Mouse (Mus musculus) MEL (cell line): Measurements from ENCODE around the gene Lima1. TPM values are rescaled to one million over a fixed set of nuclear protein-coding genes. Genes with fewer than 3 reads are reported as not detected.
"Not testable (repeated sequence)": the region's sequence is repeated elsewhere in the genome, so short reads cannot be mapped to it uniquely, and the experiment has no call there.

Source experiments
- DNase-seq: peaks from one replicate; pipeline ENCODE4 v3.0.0; 2011; ENCODE audit warnings: low read depth, low spot score
- H3K27ac ChIP-seq: 2 replicates; pipeline ENCODE4 v1.5.1; 2012; ENCODE audit warnings: low read depth, mild to moderate bottlenecking, control low read depth, low read length, moderate library complexity; ENCODE audit not compliant: control insufficient read depth
- H3K27me3 ChIP-seq, 2 experiments: fragments of 150-350 bp in 1 of 2; sonication (generic) in 1 of 2; 2 replicates each; pipeline ENCODE4 v1.6.1; 2012; ENCODE audit warnings: low read length in 2 of 2, mild to moderate bottlenecking in 2 of 2, improper control_type of control experiment in 1 of 2, moderate library complexity in 1 of 2; ENCODE audit not compliant: insufficient read depth in 2 of 2, control insufficient read depth in 1 of 2
- H3K36me3 ChIP-seq, 2 experiments: 2 replicates each; pipeline ENCODE4 v1.6.1; 2012 to 2014; ENCODE audit warnings: low read length in 2 of 2, improper control_type of control experiment in 1 of 2, inconsistent platforms in 1 of 2, mild to moderate bottlenecking in 1 of 2; ENCODE audit not compliant: insufficient read depth in 2 of 2, control insufficient read depth in 1 of 2
- H3K4me1 ChIP-seq, 2 experiments: fragments of 150-350 bp in 1 of 2; sonication (generic) in 1 of 2; 2 replicates each; pipeline ENCODE4 v1.6.1; 2012; ENCODE audit warnings: low read length in 2 of 2, improper control_type of control experiment in 1 of 2, mild to moderate bottlenecking in 1 of 2; ENCODE audit not compliant: insufficient read depth in 2 of 2, control insufficient read depth in 1 of 2
- H3K4me3 ChIP-seq, 2 experiments: fragments of 150-350 bp in 1 of 2; sonication (generic) in 1 of 2; 2 replicates each; pipeline ENCODE4 v1.5.1; 2012; ENCODE audit warnings: low read depth in 2 of 2, low read length in 2 of 2, mild to moderate bottlenecking in 2 of 2, moderate library complexity in 2 of 2, control low read depth in 1 of 2, improper control_type of control experiment in 1 of 2; ENCODE audit not compliant: control insufficient read depth in 1 of 2, insufficient read depth in 1 of 2
- H3K79me2 ChIP-seq: 2 replicates; pipeline ENCODE4 v1.6.1; 2012; ENCODE audit warnings: mild to moderate bottlenecking, low read length, moderate library complexity; ENCODE audit not compliant: control insufficient read depth, poor library complexity, insufficient read depth
- H3K9ac ChIP-seq: 2 replicates; pipeline ENCODE4 v1.6.1; 2012; ENCODE audit warnings: low read depth, mild to moderate bottlenecking, control low read depth, low read length, moderate library complexity; ENCODE audit not compliant: control insufficient read depth, poor library complexity, severe bottlenecking
- H3K9me3 ChIP-seq: fragments of 150-350 bp; sonication (generic); replicated peaks from 2 replicates; pipeline ENCODE4 v1.6.1; 2012; ENCODE audit warnings: mild to moderate bottlenecking, low read length, improper control_type of control experiment, moderate library complexity; ENCODE audit not compliant: insufficient read depth
- BHLHE40 ChIP-seq: IDR thresholded peaks from 2 replicates; pipeline ENCODE4 v1.6.1; 2012; ENCODE audit warnings: low read depth, mild to moderate bottlenecking, inconsistent platforms, low read length, improper control_type of control experiment, borderline replicate concordance
- CHD2 ChIP-seq: IDR thresholded peaks from 2 replicates; pipeline ENCODE4 v1.6.1; 2011; ENCODE audit warnings: low read length, improper control_type of control experiment
- GABPA ChIP-seq: IDR thresholded peaks from 2 replicates; pipeline ENCODE4 v1.6.1; 2012; ENCODE audit warnings: low read depth, mild to moderate bottlenecking, inconsistent platforms, low read length, improper control_type of control experiment, moderate library complexity
- MEF2A ChIP-seq: IDR thresholded peaks from 2 replicates; pipeline ENCODE4 v1.6.1; 2014; ENCODE audit warnings: low read depth, mild to moderate bottlenecking, inconsistent platforms, low read length, improper control_type of control experiment; ENCODE audit not compliant: poor library complexity, insufficient replicate concordance, severe bottlenecking; ENCODE audit errors: extremely low read depth
- NRF1 ChIP-seq: IDR thresholded peaks from 2 replicates; pipeline ENCODE4 v1.6.1; 2014; ENCODE audit warnings: low read depth, mild to moderate bottlenecking, inconsistent platforms, low read length, improper control_type of control experiment, moderate library complexity; ENCODE audit not compliant: poor library complexity, insufficient read depth, severe bottlenecking
- POLR2A ChIP-seq, 2 experiments: IDR thresholded peaks; 2 replicates each; pipeline ENCODE4 v1.6.1; 2011 to 2012; ENCODE audit warnings: low read length in 2 of 2, mild to moderate bottlenecking in 2 of 2, control low read depth in 1 of 2, improper control_type of control experiment in 1 of 2, low read depth in 1 of 2, moderate library complexity in 1 of 2; ENCODE audit not compliant: control insufficient read depth in 1 of 2, insufficient read depth in 1 of 2, poor library complexity in 1 of 2
- RAD21 ChIP-seq: IDR thresholded peaks from 2 replicates; pipeline ENCODE4 v1.6.1; 2011; ENCODE audit warnings: mild to moderate bottlenecking, low read depth, low read length, improper control_type of control experiment
- SMC3 ChIP-seq: IDR thresholded peaks from 2 replicates; pipeline ENCODE4 v1.6.1; 2011; ENCODE audit warnings: low read depth, low read length, improper control_type of control experiment
- UBTF ChIP-seq: IDR thresholded peaks from 2 replicates; pipeline ENCODE4 v1.6.1; 2012; ENCODE audit warnings: low read depth, mild to moderate bottlenecking, inconsistent platforms, low read length, improper control_type of control experiment, moderate library complexity, borderline replicate concordance; ENCODE audit not compliant: insufficient read depth
- USF1 ChIP-seq: IDR thresholded peaks from 2 replicates; pipeline ENCODE4 v1.6.1; 2014; ENCODE audit warnings: low read depth, mild to moderate bottlenecking, inconsistent platforms, low read length, improper control_type of control experiment, moderate library complexity
- USF2 ChIP-seq, 2 experiments: IDR thresholded peaks; 2 replicates each; pipeline ENCODE4 v1.6.1; 2011 to 2012; ENCODE audit warnings: improper control_type of control experiment in 2 of 2, low read length in 2 of 2, borderline replicate concordance in 1 of 2, inconsistent platforms in 1 of 2, low read depth in 1 of 2, mild to moderate bottlenecking in 1 of 2; ENCODE audit not compliant: insufficient read depth in 1 of 2
- ZC3H11A ChIP-seq: IDR thresholded peaks from 2 replicates; pipeline ENCODE4 v1.6.1; 2012; ENCODE audit warnings: low read depth, mild to moderate bottlenecking, inconsistent platforms, low read length, improper control_type of control experiment
- ZKSCAN1 ChIP-seq: IDR thresholded peaks from 2 replicates; pipeline ENCODE4 v1.6.1; 2012; ENCODE audit warnings: low read depth, mild to moderate bottlenecking, inconsistent platforms, low read length, improper control_type of control experiment, moderate library complexity
- ZMIZ1 ChIP-seq: IDR thresholded peaks from 2 replicates; pipeline ENCODE4 v1.6.1; 2012; ENCODE audit warnings: low read depth, mild to moderate bottlenecking, inconsistent platforms, low read length, improper control_type of control experiment, moderate library complexity
- polyA plus RNA-seq, 2 experiments: library from polyadenylated mRNA; stranded (reverse) in 1 of 2; unstranded in 1 of 2; fragments of >175 nt in 1 of 2; fragments of >200 nt in 1 of 2; gene quantifications; 2 replicates each; pipeline versions ENCODE4 v1.2.1 to v1.2.4; 2012; ENCODE audit warnings: low replicate concordance in 2 of 2, low read depth in 1 of 2; ENCODE audit not compliant: insufficient read length in 2 of 2, insufficient read depth in 1 of 2, missing spikeins in 1 of 2
- total RNA-seq: library from RNA; depleted of rRNA; stranded (reverse); fragments of 300-350 nt; gene quantifications from 2 replicates; pipeline ENCODE4 v1.2.3, GENCODE M21; 2012

Lima1 gene
- total and polyA plus RNA-seq, 3 experiments, result 1.1 to 7.9 TPM; not detected in 1

DNA sequence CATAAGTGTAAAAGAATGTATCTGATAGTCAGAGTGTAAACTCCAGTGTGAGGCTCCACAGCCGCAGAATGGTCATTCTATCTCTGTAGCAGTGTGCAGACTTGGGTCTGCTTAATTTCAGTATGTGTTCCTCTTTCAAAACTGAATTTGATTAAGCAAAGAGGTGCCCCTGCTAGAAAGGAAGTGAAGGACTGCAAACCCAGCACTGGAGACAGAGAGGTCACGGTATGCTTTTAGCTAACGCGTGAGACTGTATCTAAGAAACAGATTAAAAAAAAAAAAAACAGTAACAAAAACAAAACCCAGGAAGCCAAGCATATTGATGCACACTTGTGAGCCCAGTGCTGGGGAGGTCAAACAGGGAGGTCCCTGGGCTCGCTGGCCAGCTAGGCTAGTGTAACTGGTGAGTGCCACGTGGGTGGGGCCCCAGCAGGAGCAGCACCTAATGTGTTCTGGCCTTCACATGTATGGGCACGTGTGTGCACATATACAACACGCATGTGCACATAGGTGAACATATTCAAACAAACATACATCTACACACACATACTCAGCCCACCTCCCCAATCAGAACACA is 51.8 kb downstream of the Lima1 start:
- H3K9ac ChIP-seq, result no peak overlapping the region
- peaks cover 0 to 4% of the 10 kb centered on the region in 2 experiments; a peak in 1 of 4 replicates for H3K27me3 ChIP-seq
- DNase-seq, result no peak
- TF ChIP-seq ZMIZ1 (no peak), RAD21 (no peak), POLR2A (IDR thresholded peaks at IDR 0.05; ENCODE audit: control insufficient read depth in 1 of 2, insufficient read depth in 1 of 2, low read depth in 1 of 2, low read length in 2 of 2, poor library complexity in 1 of 2) (no peak), MEF2A (no peak), ZKSCAN1 (no peak), GABPA (no peak), BHLHE40 (no peak), SMC3 (no peak), CHD2 (no peak), USF1 (no peak), ZC3H11A (no peak), UBTF (no peak), USF2 (IDR thresholded peaks at IDR 0.05; ENCODE audit: borderline replicate concordance in 1 of 2, insufficient read depth in 1 of 2, low read depth in 1 of 2, low read length in 2 of 2) (no peak), NRF1 (no peak)
- H3K36me3 ChIP-seq, result no peaks in the 10 kb centered on the region
- H3K79me2 ChIP-seq, result no peaks in the 10 kb centered on the region
- no peak overlapping the region for H3K4me3 ChIP-seq
- no peaks in the 10 kb centered on the region for H3K9me3 ChIP-seq
- no peak overlapping the region for H3K27ac ChIP-seq
- H3K4me1 ChIP-seq, result 0 out of 4 replicates have a peak, but pooled peaks cover 0 to 5% of the 10 kb centered on the region in 2 experiments

DNA sequence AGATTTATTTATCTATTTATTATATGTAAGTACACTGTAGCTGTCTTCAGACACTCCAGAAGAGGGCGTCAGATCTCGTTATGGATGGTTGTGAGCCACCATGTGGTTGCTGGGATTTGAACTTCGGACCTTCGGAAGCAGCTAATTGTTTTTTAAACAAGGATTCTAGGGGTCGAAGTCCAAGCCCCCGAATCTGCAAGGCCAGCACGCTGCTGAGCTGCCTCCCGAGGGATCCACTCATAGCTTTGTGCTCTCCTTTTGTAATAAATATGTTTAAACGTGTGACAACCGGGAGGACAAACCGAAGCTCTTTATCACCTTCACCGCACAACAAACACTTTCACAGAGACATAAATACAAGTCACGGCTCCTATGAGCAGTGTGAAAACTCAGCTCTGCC is 52.8 kb downstream of the Lima1 start:
- not testable (repeated sequence) for H3K79me2 ChIP-seq, H3K9me3 ChIP-seq, H3K27ac ChIP-seq, H3K4me1 ChIP-seq, DNase-seq, H3K4me3 ChIP-seq, H3K27me3 ChIP-seq, H3K9ac ChIP-seq, H3K36me3 ChIP-seq
